Mouse (Mus musculus): ENCODE results near the gene Plekhm2. TPM values are rescaled to one million over a fixed set of nuclear protein-coding genes. Genes with fewer than 3 reads are reported as not detected.

Plekhm2 gene
- total and polyA plus RNA-seq, 3 experiments, result 6.5 to 15.4 TPM; not detected in 1

GRCm38 (mm10) chr4:141621297-141621696 lies 43.4 kb downstream of the Plekhm2 start:
- H3K9me3 ChIP-seq (replicated peaks; ENCODE audit: insufficient read depth, low read length), result no peaks in the 10 kb centered on the region
- H3K36me3 ChIP-seq (ENCODE audit: control insufficient read depth in 1 of 2, insufficient read depth in 2 of 2, low read length in 2 of 2), result 0 out of 4 replicates have a peak, but pooled peaks cover 0 to 2% of the 10 kb centered on the region in 2 experiments
- no peak for TF ChIP-seq MAZ (IDR thresholded peaks at IDR 0.05; ENCODE audit: low read depth, low read length)
- TF ChIP-seq KAT2A (conservative IDR thresholded peaks at IDR 0.05; ENCODE audit: low read depth, low read length), result no peak
- TF ChIP-seq E2F4 (IDR thresholded peaks at IDR 0.05; ENCODE audit: borderline replicate concordance, low read depth, low read length), result no peak
- TF ChIP-seq CHD1 (IDR thresholded peaks at IDR 0.05; ENCODE audit: low read depth, low read length), result no peak
- H3K4me1 ChIP-seq (ENCODE audit: control insufficient read depth in 1 of 2, insufficient read depth in 2 of 2, low read length in 2 of 2), result peaks cover 0 to 9% of the 10 kb centered on the region in 2 experiments; a peak in 2 of 4 replicates
- no peak overlapping the region for H3K9ac ChIP-seq (ENCODE audit: control insufficient read depth, low read depth, low read length, poor library complexity, severe bottlenecking)
- H3K79me2 ChIP-seq (ENCODE audit: control insufficient read depth, insufficient read depth, low read length, poor library complexity), result no peaks in the 10 kb centered on the region
- H3K4me3 ChIP-seq (ENCODE audit: control insufficient read depth in 1 of 2, insufficient read depth in 1 of 2, low read depth in 2 of 2, low read length in 2 of 2), result no peak overlapping the region
- no peak for DNase-seq (ENCODE audit: low read depth, low spot score)
- H3K27ac ChIP-seq (ENCODE audit: control insufficient read depth, low read depth, low read length), result no peak overlapping the region
- no peaks in the 10 kb centered on the region for H3K27me3 ChIP-seq (ENCODE audit: control insufficient read depth in 1 of 2, insufficient read depth in 2 of 2, low read length in 2 of 2)

DNA sequence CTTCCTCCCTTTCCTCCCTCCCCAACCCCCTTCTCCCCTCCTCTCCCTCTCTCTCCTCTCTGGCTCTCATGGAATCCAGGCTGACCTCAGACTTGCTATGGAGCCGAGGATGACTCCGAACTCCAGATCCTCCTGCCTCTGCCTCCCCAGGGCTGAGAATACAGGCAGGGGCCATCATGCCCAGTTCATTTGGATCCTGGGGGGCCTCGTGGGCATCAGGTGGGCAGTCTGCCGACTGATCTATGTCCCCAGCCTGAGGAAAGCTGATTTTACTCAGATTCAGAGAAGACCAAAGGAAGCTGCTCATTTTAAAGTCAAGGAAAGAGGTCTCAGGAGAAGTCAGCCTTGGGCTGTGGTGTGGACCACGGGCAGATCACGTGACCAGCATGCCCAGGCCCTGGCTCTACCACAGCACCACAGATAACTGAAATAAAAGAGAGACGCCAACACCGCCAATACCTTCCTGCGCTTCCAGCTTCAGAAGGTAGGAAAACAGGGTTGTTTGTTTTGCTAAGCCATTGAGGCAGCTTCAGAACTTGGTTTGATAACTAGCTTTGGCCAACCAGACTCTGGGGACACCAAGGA lies 45.3 kb downstream of the Plekhm2 start:
- Histone ChIP-seq H3K27ac (ENCODE audit: control insufficient read depth, low read depth, low read length) (peak overlapping the region; percentile 11; the same call in 1 of the 2 replicates), H3K4me1 (ENCODE audit: control insufficient read depth in 1 of 2, insufficient read depth in 2 of 2, low read length in 2 of 2) (peaks cover 0 to 9% of the 10 kb centered on the region in 2 experiments; a peak in 2 of 4 replicates), H3K9ac (ENCODE audit: control insufficient read depth, low read depth, low read length, poor library complexity, severe bottlenecking) (peak overlapping the region; percentile 72), H3K79me2 (ENCODE audit: control insufficient read depth, insufficient read depth, low read length, poor library complexity) (no peaks in the 10 kb centered on the region), H3K9me3 (replicated peaks; ENCODE audit: insufficient read depth, low read length) (no peaks in the 10 kb centered on the region), H3K36me3 (ENCODE audit: control insufficient read depth in 1 of 2, insufficient read depth in 2 of 2, low read length in 2 of 2) (0 out of 4 replicates have a peak, but pooled peaks cover 0 to 2% of the 10 kb centered on the region in 2 experiments), H3K4me3 (ENCODE audit: control insufficient read depth in 1 of 2, insufficient read depth in 1 of 2, low read depth in 2 of 2, low read length in 2 of 2) (peak overlapping the region; percentile 72 to 79), H3K27me3 (ENCODE audit: control insufficient read depth in 1 of 2, insufficient read depth in 2 of 2, low read length in 2 of 2) (no peaks in the 10 kb centered on the region)
- TF ChIP-seq SIN3A (IDR thresholded peaks at IDR 0.05; ENCODE audit: low read length) (no peak), SMC3 (IDR thresholded peaks at IDR 0.05; ENCODE audit: low read depth, low read length) (no peak), USF1 (IDR thresholded peaks at IDR 0.05; ENCODE audit: low read depth, low read length) (peak; percentile 93), USF2 (IDR thresholded peaks at IDR 0.05; ENCODE audit: borderline replicate concordance in 1 of 2, insufficient read depth in 1 of 2, low read depth in 1 of 2, low read length in 2 of 2) (peak; percentile 32 to 53; a peak in 1 of 4 replicates), BHLHE40 (IDR thresholded peaks at IDR 0.05; ENCODE audit: borderline replicate concordance, low read depth, low read length) (peak; percentile 57; the same call in 1 of the 2 replicates)
- peak; percentile 29 for DNase-seq (ENCODE audit: low read depth, low spot score)

DNA sequence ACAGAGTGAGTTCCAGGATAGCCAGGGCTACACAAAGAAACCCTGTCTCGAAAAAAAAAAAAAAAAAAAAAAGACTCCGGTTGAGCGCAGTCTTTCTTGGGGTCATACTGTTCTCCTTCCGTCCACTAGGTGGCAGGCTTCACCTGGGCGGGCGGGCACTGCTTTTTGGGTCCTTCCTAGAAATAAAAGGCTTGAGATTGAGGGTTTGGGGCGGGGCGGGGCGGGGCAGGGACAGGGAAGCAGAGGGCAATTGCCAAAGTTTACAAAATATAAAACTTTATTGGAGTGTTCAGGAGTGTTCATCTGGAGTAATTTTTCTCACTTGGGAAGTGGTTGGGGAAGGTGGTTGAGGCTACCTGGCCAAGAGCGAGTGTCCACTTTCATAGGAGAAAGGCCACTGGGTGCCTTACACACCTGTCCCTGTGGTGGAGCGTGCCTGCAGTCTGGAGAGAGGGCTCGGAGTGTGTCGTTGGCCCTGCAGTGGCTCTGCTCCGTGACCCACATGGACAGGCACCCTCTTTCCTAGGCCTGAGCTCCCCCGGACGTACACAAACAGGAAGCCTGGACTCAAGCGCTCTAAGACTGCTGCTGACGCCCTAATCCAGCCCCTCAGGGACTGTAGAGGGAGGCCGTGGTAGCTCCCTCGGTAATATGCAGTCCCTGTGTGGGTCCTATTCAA lies 46.0 kb downstream of the Plekhm2 start, which contains the start of gene Tmem82:
TSS of gene Tmem82 (minus strand) at position 69 of the 679 bp plus-strand sequence.
- Histone ChIP-seq H3K4me1 (ENCODE audit: control insufficient read depth in 1 of 2, insufficient read depth in 2 of 2, low read length in 2 of 2) (peaks cover 0 to 9% of the 10 kb centered on the region in 2 experiments; a peak in 2 of 4 replicates), H3K79me2 (ENCODE audit: control insufficient read depth, insufficient read depth, low read length, poor library complexity) (no peaks in the 10 kb centered on the region), H3K27me3 (ENCODE audit: control insufficient read depth in 1 of 2, insufficient read depth in 2 of 2, low read length in 2 of 2) (no peaks in the 10 kb centered on the region), H3K4me3 (ENCODE audit: control insufficient read depth in 1 of 2, insufficient read depth in 1 of 2, low read depth in 2 of 2, low read length in 2 of 2) (peak within 1 kb of the TSS; percentile 72 to 79), H3K9ac (ENCODE audit: control insufficient read depth, low read depth, low read length, poor library complexity, severe bottlenecking) (peak within 1 kb of the TSS; percentile 72), H3K36me3 (ENCODE audit: control insufficient read depth in 1 of 2, insufficient read depth in 2 of 2, low read length in 2 of 2) (0 out of 4 replicates have a peak, but pooled peaks cover 0 to 2% of the 10 kb centered on the region in 2 experiments), H3K9me3 (replicated peaks; ENCODE audit: insufficient read depth, low read length) (no peaks in the 10 kb centered on the region), H3K27ac (ENCODE audit: control insufficient read depth, low read depth, low read length) (peak within 1 kb of the TSS; percentile 11; the same call in 1 of the 2 replicates)
- peak; percentile 88 for DNase-seq (ENCODE audit: low read depth, low spot score)
- peak; percentile 96 for TF ChIP-seq ZNF384 (IDR thresholded peaks at IDR 0.05; ENCODE audit: low read depth, low read length)
- TF ChIP-seq MYC (IDR thresholded peaks at IDR 0.05; ENCODE audit: low read depth, low read length), result no peak
- TF ChIP-seq CHD2 (IDR thresholded peaks at IDR 0.05; ENCODE audit: low read length), result no peak
- no peak for TF ChIP-seq JUND (IDR thresholded peaks at IDR 0.05; ENCODE audit: low read depth, low read length)
- TF ChIP-seq NELFE (IDR thresholded peaks at IDR 0.05; ENCODE audit: low read depth, low read length), result no peak
- no peak for TF ChIP-seq USF2 (IDR thresholded peaks at IDR 0.05; ENCODE audit: borderline replicate concordance in 1 of 2, insufficient read depth in 1 of 2, low read depth in 1 of 2, low read length in 2 of 2)
- no peak for TF ChIP-seq BHLHE40 (IDR thresholded peaks at IDR 0.05; ENCODE audit: borderline replicate concordance, low read depth, low read length)
- TF ChIP-seq GABPA (IDR thresholded peaks at IDR 0.05; ENCODE audit: low read depth, low read length), result no peak
- peak; percentile 29 to 94 (median 77); a peak in 5 of 6 replicates for TF ChIP-seq CTCF (IDR thresholded peaks at IDR 0.05 in 2 of 3, conservative IDR thresholded peaks at IDR 0.05 in 1 of 3; ENCODE audit: control insufficient read depth in 1 of 3, insufficient read depth in 1 of 3, low read depth in 2 of 3, low read length in 3 of 3, poor library complexity in 1 of 3, severe bottlenecking in 1 of 3)
- TF ChIP-seq MXI1 (IDR thresholded peaks at IDR 0.05; ENCODE audit: low read depth, low read length), result 0 out of 2 replicates have a peak, but pooled peaks have one; percentile 20
- no peak; the same call in 1 of the 2 replicates for TF ChIP-seq ELF1 (IDR thresholded peaks at IDR 0.05; ENCODE audit: low read depth, low read length)
- no peak for TF ChIP-seq CHD1 (IDR thresholded peaks at IDR 0.05; ENCODE audit: low read depth, low read length)
- TF ChIP-seq MAX (IDR thresholded peaks at IDR 0.05; ENCODE audit: low read length), result no peak
- peak; percentile 61; the same call in 1 of the 2 replicates for TF ChIP-seq HCFC1 (IDR thresholded peaks at IDR 0.05; ENCODE audit: low read depth, low read length)
- peak; percentile 46; the same call in 1 of the 2 replicates for TF ChIP-seq SIN3A (IDR thresholded peaks at IDR 0.05; ENCODE audit: low read length)
- TF ChIP-seq ZKSCAN1 (IDR thresholded peaks at IDR 0.05; ENCODE audit: low read depth, low read length), result no peak; the same call in 1 of the 2 replicates
- no peak for TF ChIP-seq TBP (IDR thresholded peaks at IDR 0.05; ENCODE audit: low read depth, low read length)

All from MEL (cell line).